Mouse (Mus musculus): Measurements from ENCODE around the gene Mavs. TPM values are rescaled to one million over a fixed set of nuclear protein-coding genes. Genes with fewer than 3 reads are reported as not detected.

Gene Mavs
- polyA plus RNA-seq, 1 experiment from 2014 or later, result 19.4 TPM

DNA sequence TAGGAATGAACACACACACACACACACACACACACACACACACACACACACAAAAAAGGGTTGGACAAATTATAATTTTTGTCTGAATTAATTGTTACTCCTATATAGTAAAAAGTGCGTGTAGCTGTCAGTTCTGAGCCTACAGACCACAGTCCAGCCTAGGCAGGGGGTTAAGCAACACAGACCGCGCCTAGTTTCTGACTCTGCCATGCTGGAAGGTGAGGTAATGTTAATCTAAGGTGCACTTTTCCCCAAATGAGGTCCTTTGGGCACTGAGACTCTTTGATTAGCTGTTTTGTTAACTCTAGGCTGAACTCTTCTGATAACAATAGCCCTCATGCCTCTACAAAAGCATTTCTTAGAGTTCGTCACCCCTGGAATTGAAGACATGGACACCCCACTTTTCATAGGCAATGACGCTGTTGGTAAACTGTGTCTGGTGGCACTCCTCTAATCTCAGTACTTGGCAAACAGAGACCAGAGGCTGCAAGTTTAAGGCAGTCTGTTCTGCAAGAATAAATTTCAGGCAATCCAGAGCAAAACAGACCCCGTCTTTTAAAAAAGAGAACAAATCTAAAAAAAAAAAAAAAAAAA lies 29.9 kb upstream of the Mavs start:
- Histone ChIP-seq H3K36me3 (replicated peaks) (peaks cover 14% of the 10 kb centered on the region), H3K27ac (replicated peaks) (no peak overlapping the region), H3K4me3 (no peak overlapping the region), H3K27me3 (replicated peaks; ENCODE audit: low read depth, poor library complexity, severe bottlenecking) (no peaks in the 10 kb centered on the region), H3K9me3 (no peaks in the 10 kb centered on the region), H3K4me1 (peaks cover 6% of the 10 kb centered on the region; the same call in 1 of the 2 replicates)
- no peak for DNase-seq (ENCODE audit: low spot score)
- WGBS, result 89% methylated on average over 6 of the region's 6 CpGs

DNA sequence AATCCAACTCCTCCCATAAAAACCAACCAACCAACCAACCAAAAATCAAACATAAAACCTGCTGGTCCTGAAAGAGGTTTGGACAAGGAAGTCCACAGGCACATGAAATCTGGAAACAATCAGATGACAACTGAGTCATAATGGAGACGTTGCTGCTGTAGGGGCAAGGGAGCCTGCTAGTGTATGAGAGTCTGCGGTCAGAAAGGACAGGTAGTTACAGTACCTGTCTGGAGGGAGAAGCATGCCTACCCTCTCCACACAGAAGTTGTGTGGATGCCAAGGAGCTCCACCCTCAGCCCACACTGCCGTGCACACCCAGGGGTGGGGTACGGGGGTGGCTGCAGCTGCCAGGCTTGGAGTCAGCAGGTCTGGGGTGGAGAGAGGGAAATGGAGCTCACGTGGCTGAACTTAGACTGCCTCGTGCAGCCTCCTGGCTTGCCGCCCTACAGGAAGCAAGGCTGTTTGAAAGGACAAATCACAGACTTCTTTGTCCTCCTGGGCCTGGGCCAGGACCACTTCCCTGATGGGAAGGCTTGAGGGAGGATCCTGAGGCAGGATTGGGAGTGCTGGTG lies 29.4 kb upstream of the Mavs start:
- Histone ChIP-seq H3K27me3 (replicated peaks; ENCODE audit: low read depth, poor library complexity, severe bottlenecking) (no peaks in the 10 kb centered on the region), H3K36me3 (replicated peaks) (peaks cover 9% of the 10 kb centered on the region), H3K27ac (replicated peaks) (peak overlapping the region; percentile 49; the same call in 1 of the 2 replicates), H3K4me1 (peaks cover 10% of the 10 kb centered on the region), H3K4me3 (no peak overlapping the region), H3K9me3 (no peaks in the 10 kb centered on the region)
- WGBS, result 50% methylated on average over 7 of the region's 7 CpGs
- DNase-seq (ENCODE audit: low spot score), result no peak

DNA sequence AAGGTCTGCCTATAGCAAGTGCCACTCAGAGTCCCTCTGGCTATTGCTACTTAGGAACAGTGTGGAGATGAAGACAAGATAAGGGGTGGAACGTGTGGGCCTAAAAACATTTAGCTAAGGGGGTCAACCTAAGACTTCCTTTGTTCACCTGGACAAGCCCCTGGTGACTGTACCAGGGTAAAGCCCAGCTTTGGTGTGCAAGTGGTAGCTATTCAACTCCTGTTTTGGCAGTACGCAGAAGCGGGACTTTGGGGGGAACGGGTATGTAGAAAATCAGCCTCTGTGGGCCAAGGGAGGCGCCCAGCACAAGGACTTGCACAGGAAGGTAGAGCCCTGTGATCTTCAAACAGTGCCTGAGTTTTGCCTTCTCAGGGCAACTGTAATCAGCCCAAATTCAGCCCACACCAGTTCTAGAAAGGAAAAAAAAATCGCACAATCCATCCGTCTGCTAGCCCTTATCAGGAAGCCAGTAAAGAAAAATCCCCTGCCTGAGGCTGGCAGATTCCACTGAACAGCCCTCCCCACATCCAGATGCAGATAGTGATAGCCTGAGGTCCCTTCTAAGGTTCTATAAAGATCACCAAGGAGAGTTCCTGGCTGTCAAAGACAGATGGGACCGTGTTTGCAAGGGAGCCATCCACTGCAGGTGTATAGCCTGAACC lies 28.2 kb upstream of the Mavs start:
- 85% methylated on average over 8 of the region's 8 CpGs for WGBS
- H3K27me3 ChIP-seq (replicated peaks; ENCODE audit: low read depth, poor library complexity, severe bottlenecking), result no peaks in the 10 kb centered on the region
- no peak overlapping the region for H3K4me3 ChIP-seq
- peaks cover 15% of the 10 kb centered on the region for H3K4me1 ChIP-seq
- no peak for DNase-seq (ENCODE audit: low spot score)
- no peaks in the 10 kb centered on the region; the same call in 1 of the 2 replicates for H3K36me3 ChIP-seq (replicated peaks)
- no peak overlapping the region for H3K27ac ChIP-seq (replicated peaks)
- H3K9me3 ChIP-seq, result no peaks in the 10 kb centered on the region

DNA sequence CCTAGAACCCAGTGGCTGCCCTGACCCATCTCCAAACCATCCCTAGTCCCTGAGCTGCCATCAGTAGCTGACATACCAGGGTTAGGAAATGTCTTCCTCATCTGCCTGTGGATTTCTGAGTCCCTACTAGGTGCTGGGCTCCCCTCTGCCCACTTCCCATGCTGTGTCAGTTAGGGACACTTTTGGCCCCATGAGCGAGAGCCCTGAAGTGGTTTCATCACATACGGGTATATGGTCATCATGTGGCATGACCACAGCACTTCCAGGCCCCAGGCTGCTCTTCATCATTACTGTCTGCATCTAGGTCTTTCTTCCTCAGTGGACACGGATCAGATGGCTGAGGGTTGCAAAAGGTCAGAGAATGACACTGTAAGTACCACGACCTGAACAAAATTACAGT lies 27.1 kb upstream of the Mavs start, which contains the start of gene Ap5s1:
Gene Ap5s1, plus strand, starts transcription at position 301 of the 400 bp plus-strand sequence.
- H3K27ac ChIP-seq (replicated peaks), result no peak within 1 kb of the TSS

DNA sequence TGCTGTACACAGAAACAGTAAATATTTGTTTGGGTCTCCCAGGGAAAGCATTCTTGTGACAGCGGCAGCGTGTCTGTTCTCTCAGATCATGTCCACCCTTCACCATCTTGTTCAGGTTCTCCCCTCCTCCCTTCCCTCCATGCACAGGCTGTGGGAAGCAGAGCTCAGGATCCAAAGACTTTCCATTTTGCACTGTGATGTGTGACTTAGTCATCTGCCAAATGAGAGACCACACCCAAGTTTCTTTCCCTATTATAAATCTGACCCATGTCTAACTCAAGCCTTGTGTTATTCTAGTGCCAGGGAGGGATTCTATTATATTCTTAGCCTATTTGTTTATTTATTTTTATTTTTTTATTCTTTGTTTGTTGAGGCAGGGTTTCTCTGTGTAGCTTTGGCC lies 25.5 kb upstream of the Mavs start:
- Histone ChIP-seq H3K9me3 (no peaks in the 10 kb centered on the region), H3K27ac (replicated peaks) (no peak overlapping the region), H3K27me3 (replicated peaks; ENCODE audit: low read depth, poor library complexity, severe bottlenecking) (no peaks in the 10 kb centered on the region), H3K4me3 (no peak overlapping the region), H3K36me3 (replicated peaks) (peaks cover 11% of the 10 kb centered on the region), H3K4me1 (peaks cover 25% of the 10 kb centered on the region)
- WGBS, result 94% methylated on average over 2 of the region's 2 CpGs
- no peak for DNase-seq (ENCODE audit: low spot score)

More for the DNA sequence above, 27.1 kb upstream of the Mavs start, which contains the start of gene Ap5s1:
- WGBS, result 78% methylated on average over 4 of the region's 4 CpGs
- no peaks in the 10 kb centered on the region for H3K27me3 ChIP-seq (replicated peaks; ENCODE audit: low read depth, poor library complexity, severe bottlenecking)
- no peak within 1 kb of the TSS for H3K4me3 ChIP-seq
- H3K9me3 ChIP-seq, result no peaks in the 10 kb centered on the region
- no peak for DNase-seq (ENCODE audit: low spot score)
- H3K36me3 ChIP-seq (replicated peaks), result no peaks in the 10 kb centered on the region
- H3K4me1 ChIP-seq, result peaks cover 22% of the 10 kb centered on the region

DNA sequence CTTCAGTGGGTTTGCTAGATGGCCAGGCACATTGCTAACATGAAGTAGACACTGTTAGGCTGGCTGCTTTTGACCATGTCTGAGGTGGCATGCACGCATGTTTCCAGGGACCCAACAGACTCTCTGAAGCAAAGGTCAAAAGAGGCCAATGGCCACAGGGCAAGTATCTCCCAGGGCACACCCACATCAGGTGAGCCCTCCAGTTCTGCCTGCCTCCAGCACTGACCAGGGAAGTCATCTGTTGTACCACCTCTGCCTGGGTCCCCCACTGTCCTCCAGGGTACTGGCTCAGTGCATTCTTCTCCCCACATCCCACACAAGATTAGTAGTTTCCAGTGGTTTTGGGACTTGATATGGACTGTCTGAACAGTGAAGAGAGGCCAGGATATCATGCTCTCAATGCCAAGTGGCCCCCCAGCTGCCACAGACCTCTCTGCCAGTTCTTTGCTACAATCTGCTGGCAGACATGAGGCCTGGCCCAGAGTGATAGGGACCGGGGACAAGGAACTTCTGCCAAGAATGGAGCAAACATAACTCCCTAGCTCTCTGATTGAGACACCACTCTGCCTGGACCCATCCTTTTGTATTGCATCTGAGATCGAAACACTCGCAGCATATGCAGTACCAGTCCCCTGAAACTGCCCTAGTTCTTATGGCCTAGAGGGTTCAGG lies 24.6 kb upstream of the Mavs start:
- Histone ChIP-seq H3K27ac (replicated peaks) (peak overlapping the region; percentile 93), H3K9me3 (no peaks in the 10 kb centered on the region), H3K36me3 (replicated peaks) (peaks cover 19% of the 10 kb centered on the region), H3K4me1 (peaks cover 25% of the 10 kb centered on the region), H3K27me3 (replicated peaks; ENCODE audit: low read depth, poor library complexity, severe bottlenecking) (no peaks in the 10 kb centered on the region), H3K4me3 (peak overlapping the region; percentile 65)
- 73% methylated on average over 4 of the region's 4 CpGs for WGBS
- no peak for DNase-seq (ENCODE audit: low spot score)

DNA sequence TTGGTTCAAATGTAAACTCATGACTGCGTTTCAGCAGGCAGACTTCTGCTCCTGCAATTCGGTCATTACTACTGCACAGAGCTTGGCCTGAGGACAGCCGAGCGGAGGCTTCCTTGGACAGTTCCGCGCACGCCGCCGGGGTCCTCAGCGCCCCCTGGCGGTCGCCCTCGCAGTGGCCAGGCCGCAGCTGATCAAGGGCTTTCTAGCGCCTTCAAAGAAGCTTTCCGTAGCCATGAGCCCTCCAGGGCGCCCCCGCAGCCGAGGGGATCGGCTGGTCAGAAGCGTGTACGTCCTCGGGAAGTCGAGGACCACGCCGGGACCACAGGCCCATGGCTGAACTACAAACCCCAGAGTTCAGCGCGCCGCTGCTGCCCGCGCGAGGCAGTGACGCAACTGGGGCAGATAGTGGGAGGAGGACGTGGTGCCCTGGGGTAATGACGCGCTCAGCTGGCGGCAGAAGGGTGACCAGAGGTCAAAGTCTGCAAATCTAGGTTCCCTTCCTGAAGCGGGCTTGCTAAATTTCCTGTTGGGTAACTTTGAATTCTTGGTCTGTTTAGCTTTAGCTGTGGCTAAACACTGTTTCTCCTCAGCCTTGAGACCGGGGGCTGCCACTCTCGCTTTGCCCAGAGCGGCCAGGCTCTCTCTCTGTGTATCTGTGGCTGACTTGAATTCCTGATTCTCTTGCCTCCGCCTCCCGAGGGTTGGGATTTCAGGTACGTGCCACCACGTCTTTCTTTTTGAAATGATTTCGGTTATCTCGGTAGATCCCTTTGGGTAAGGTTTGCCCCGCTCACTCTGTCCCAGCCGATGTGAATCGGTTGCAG lies 23.7 kb upstream of the Mavs start:
- peak; percentile 97 for DNase-seq (ENCODE audit: low spot score)
- peaks cover 18% of the 10 kb centered on the region for H3K4me1 ChIP-seq
- 2% methylated on average over 50 of the region's 50 CpGs for whole genome bisulfite sequencing
- peak overlapping the region; percentile 93 for H3K27ac ChIP-seq (replicated peaks)
- H3K9me3 ChIP-seq, result no peaks in the 10 kb centered on the region
- peaks cover 20% of the 10 kb centered on the region for H3K36me3 ChIP-seq (replicated peaks)
- peak overlapping the region; percentile 65 for H3K4me3 ChIP-seq
- H3K27me3 ChIP-seq (replicated peaks; ENCODE audit: low read depth, poor library complexity, severe bottlenecking), result no peaks in the 10 kb centered on the region

DNA sequence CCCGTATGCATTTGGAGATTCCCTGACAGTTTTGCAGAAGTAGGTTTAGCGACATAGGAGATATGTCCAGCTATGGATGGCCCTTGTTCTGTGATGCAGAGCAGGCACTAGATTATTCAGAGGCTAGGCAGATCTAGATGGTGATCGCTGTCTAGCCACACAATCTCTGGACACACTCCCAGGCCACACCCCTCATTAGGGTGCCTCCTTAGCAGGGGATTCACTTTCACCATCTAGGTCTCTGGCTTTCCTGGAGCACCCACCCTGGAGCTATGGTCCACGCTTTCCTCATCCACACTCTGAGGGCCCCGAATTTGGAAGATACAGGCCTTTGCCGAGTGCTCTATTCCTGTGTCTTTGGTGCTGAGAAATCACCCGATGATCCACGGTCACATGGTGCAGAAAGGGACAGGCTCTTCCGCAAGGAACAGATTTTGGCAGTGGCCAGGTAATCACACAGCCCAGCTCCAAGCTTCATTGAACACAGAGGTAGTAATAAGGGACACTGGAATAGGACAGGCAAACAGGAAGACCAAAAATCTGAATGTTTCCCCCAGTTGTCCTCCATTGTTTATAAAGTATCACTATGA lies 22.7 kb upstream of the Mavs start:
- DNase-seq (ENCODE audit: low spot score), result no peak
- H3K27ac ChIP-seq (replicated peaks), result peak overlapping the region; percentile 93
- H3K36me3 ChIP-seq (replicated peaks), result peaks cover 20% of the 10 kb centered on the region
- peaks cover 18% of the 10 kb centered on the region for H3K4me1 ChIP-seq
- peak overlapping the region; percentile 65 for H3K4me3 ChIP-seq
- H3K9me3 ChIP-seq, result no peaks in the 10 kb centered on the region
- 78% methylated on average over 9 of the region's 9 CpGs for WGBS
- no peaks in the 10 kb centered on the region for H3K27me3 ChIP-seq (replicated peaks; ENCODE audit: low read depth, poor library complexity, severe bottlenecking)

DNA sequence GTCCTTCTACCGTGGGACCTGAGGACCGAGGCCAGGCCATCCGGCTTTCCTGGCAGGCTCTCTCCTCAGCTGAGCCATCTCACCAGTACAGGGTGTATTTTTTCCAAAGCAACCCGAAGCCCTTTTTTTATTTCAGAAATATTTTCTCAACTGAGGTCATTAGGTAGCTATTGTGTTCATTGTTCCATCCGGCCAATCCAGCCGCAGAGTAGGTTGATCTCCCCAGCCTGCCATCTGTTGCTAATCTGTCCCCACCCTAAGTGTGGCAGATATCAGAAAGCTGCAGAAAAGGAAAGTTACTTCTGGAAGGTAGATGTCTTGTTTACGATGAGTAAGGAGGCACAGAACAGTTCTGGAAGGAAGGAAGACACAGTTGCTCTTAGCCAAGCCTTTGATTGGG lies 20.1 kb upstream of the Mavs start:
- H3K27me3 ChIP-seq (replicated peaks; ENCODE audit: low read depth, poor library complexity, severe bottlenecking), result no peaks in the 10 kb centered on the region
- peaks cover 20% of the 10 kb centered on the region for H3K36me3 ChIP-seq (replicated peaks)
- H3K4me3 ChIP-seq, result no peak overlapping the region
- no peak overlapping the region for H3K27ac ChIP-seq (replicated peaks)
- WGBS, result 90% methylated on average over 7 of the region's 7 CpGs
- H3K9me3 ChIP-seq, result no peaks in the 10 kb centered on the region
- peaks cover 18% of the 10 kb centered on the region for H3K4me1 ChIP-seq
- no peak for DNase-seq (ENCODE audit: low spot score)

DNA sequence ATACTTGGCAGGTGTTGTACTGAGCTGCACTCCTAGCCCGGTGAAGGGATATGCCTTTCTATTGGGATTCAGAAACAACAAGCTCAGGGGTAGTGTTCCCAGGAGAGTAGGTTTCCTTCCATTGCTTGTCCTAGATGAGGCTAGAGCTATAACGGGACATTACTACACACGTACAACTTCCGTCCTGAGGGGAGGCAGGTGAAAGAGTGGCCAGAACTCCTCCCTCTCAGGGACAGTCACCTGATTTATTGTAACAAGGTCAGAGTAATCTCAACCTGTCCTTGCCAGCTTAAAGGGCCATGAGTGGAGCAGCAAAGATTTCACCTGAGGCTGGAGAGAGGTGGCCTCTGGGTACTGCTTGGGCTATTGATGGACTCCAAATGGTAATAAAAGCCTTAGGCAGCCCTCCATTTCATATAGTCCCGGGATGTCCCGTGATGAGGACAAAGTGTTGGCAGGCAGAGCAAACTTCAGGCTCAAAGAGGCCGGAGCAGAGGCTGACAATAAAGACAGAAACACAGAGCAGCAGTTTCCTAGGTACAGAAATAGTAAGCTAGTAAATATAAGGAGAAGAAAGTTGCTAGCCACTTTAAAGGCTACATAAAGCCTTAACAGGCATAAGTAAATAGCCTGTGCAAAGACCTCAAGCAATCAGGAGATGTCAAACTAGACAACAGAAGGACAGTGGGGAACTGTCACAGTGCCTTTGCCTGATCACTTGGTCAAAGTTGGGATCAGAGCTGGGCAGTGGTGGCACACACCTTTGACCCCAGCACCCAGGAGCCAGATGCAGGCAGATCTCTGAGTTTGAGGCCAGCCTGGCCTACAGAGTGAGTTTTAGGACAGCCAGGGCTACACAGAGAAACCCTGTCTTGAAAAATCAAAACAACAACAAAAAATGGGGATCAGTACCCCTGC lies 17.7 kb upstream of the Mavs start:
- DNase-seq (ENCODE audit: low spot score), result no peak
- no peaks in the 10 kb centered on the region for H3K27me3 ChIP-seq (replicated peaks; ENCODE audit: low read depth, poor library complexity, severe bottlenecking)
- peaks cover 20% of the 10 kb centered on the region for H3K36me3 ChIP-seq (replicated peaks)
- 89% methylated on average over 7 of the region's 7 CpGs for WGBS
- H3K4me1 ChIP-seq, result peaks cover 4% of the 10 kb centered on the region
- H3K4me3 ChIP-seq, result no peak overlapping the region
- no peak overlapping the region for H3K27ac ChIP-seq (replicated peaks)
- no peaks in the 10 kb centered on the region for H3K9me3 ChIP-seq

DNA sequence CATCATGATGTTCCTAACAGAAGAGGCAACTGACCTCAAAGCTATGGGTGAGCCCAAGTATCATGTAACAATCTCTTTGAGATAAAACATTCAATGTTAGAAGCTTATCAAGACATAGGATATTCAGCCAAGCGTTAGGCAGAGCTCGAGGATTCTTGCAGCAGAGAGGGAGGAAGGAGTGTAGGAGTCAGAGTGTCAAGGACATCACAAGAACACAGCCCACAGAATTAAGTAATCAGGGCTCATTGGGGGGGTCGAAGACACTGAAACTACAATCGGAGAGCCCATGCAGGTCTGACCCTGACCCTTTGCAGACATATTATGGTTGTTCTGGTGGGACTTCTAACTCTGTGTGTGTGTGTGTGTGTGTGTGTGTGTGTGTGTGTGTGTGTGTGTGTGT lies 13.8 kb upstream of the Mavs start:
- H3K4me3 ChIP-seq, result no peak overlapping the region
- no peaks in the 10 kb centered on the region for H3K4me1 ChIP-seq
- no peak overlapping the region for H3K27ac ChIP-seq (replicated peaks)
- H3K9me3 ChIP-seq, result no peaks in the 10 kb centered on the region
- no peaks in the 10 kb centered on the region for H3K36me3 ChIP-seq (replicated peaks)
- H3K27me3 ChIP-seq (replicated peaks; ENCODE audit: low read depth, poor library complexity, severe bottlenecking), result no peaks in the 10 kb centered on the region
- DNase-seq (ENCODE audit: low spot score), result no peak
- WGBS, result 83% methylated on average over 4 of the region's 4 CpGs

All from embryonic facial prominence, embryonic 10.5 days (tissue).